Mouse (Mus musculus) Patski (cell line): ENCODE measurements around the gene Col23a1. TPM values are rescaled to one million over a fixed set of nuclear protein-coding genes. Genes with fewer than 3 reads are reported as not detected.

Source experiments
- ATAC-seq: fragments of 100-300 bp; one replicate; pipeline ENCODE4 v1.8.0; 2021
- CTCF ChIA-PET: fragments of 350-600 bp; sonication (Branson Sonifier 250); formaldehyde crosslinking; loops from one replicate; lab custom pipeline; 2022; ENCODE audit warnings: inconsistent platforms; lab: Charles Lee
- POLR2A ChIA-PET: fragments of 350-600 bp; sonication (Branson Sonifier 250); formaldehyde crosslinking; loops from one replicate; lab custom pipeline; 2022; ENCODE audit warnings: antibody characterized with exemption, inconsistent platforms; lab: Charles Lee
- DNase-seq: peaks from one replicate; pipeline ENCODE4 v3.0.0-alpha.2; 2011; ENCODE audit warnings: low read depth, low spot score
- H3K27me3 ChIP-seq: fragments of 371-371 bp; one replicate; pipeline ENCODE4 v1.5.1; 2021
- CTCF ChIP-seq: fragments of 100-300 bp; IDR thresholded peaks from one replicate; pipeline ENCODE4 v1.5.1; 2021
- in situ Hi-C: fragments of 300-500 bp; cut with MboI; formaldehyde crosslinking; loops from 3 replicates; pipeline ENCODE4 v1.11.1; 2018; ENCODE audit warnings: low pct_unique_long_range_greater_than_20kb, mixed read lengths
- polyA plus RNA-seq: library from polyadenylated mRNA; unstranded; gene quantifications from one replicate; pipeline ENCODE4 v1.2.3, GENCODE M21; 2021

The Col23a1 gene
- polyA plus RNA-seq, 1 experiment from 2014 or later = 3.5 TPM

- TF ChIP-seq CTCF = peak; percentile 93
- ATAC-seq = peak; percentile 65
- POLR2A ChIA-PET = no interaction called here
Observed at GRCm38 (mm10) chr11:51290066-51290955, 591 bp downstream of the Col23a1 start.

GRCm38 (mm10) chr11:51293956-51294530 is 4.3 kb downstream of the Col23a1 start:
- ATAC-seq (no peak), DNase-seq (no peak)
- ChIA-PET CTCF (interaction anchor here (1.5 kb wide), 2 partner anchors 241 to 246 kb away, joined by 3 to 6 read pairs; no protein-coding TSS in a partner anchor), POLR2A (no interaction called here)
- no peaks in the 10 kb centered on the region for H3K27me3 ChIP-seq
- no peak for TF ChIP-seq CTCF
- in situ Hi-C loops = loop anchor here (5.0 to 25.0 kb wide), 3 partner anchors 83 to 393 kb away; partner anchors contain the start of gene 0610009B22Rik

More at GRCm38 (mm10) chr11:51290066-51290955, 591 bp downstream of the Col23a1 start:
- CTCF ChIA-PET = interaction anchor here (0.8 to 2.5 kb wide), 11 partner anchors 9 to 255 kb away, joined by 3 to 18 read pairs (median 5); no protein-coding TSS in a partner anchor
- H3K27me3 ChIP-seq = no peaks in the 10 kb centered on the region
- in situ Hi-C loops = loop anchor here (5.0 to 25.0 kb wide), 3 partner anchors 87 to 397 kb away; partner anchors contain the start of gene 0610009B22Rik
- DNase-seq = no peak

- ChIA-PET CTCF (no interaction called here), POLR2A (no interaction called here)
- in situ Hi-C loops = loop anchor here (25.0 kb wide), 1 partner anchor 392 kb away; the partner anchor contains the start of gene 0610009B22Rik
- no peak for DNase-seq
- no peaks in the 10 kb centered on the region for H3K27me3 ChIP-seq
- no peak for ATAC-seq
- no peak for TF ChIP-seq CTCF
Observed at GRCm38 (mm10) chr11:51295742-51296141, 6.0 kb downstream of the Col23a1 start.

GRCm38 (mm10) chr11:51298691-51299090 is 9.0 kb downstream of the Col23a1 start:
- H3K27me3 ChIP-seq = no peaks in the 10 kb centered on the region
- CTCF ChIA-PET = interaction anchor here (1.8 to 3.4 kb wide), 2 partner anchors 9 to 241 kb away, joined by 5 to 13 read pairs; partner anchors contain the start of gene Col23a1
- in situ Hi-C loops = loop anchor here (25.0 kb wide), 1 partner anchor 389 kb away; the partner anchor contains the start of gene 0610009B22Rik
- DNase-seq (no peak), ATAC-seq (no peak)
- no peak for TF ChIP-seq CTCF
- POLR2A ChIA-PET = no interaction called here

- no peak for DNase-seq
- ChIA-PET CTCF (no interaction called here), POLR2A (no interaction called here)
- in situ Hi-C loops = no loop called here
- no peaks in the 10 kb centered on the region for H3K27me3 ChIP-seq
- ATAC-seq = no peak
- TF ChIP-seq CTCF = no peak
Observed at GRCm38 (mm10) chr11:51302396-51302795, 12.7 kb downstream of the Col23a1 start.

GRCm38 (mm10) chr11:51303981-51304553 is 14.3 kb downstream of the Col23a1 start:
- DNase-seq (no peak), ATAC-seq (no peak)
- no peak for TF ChIP-seq CTCF
- ChIA-PET CTCF (no interaction called here), POLR2A (no interaction called here)
- in situ Hi-C loops = no loop called here
- H3K27me3 ChIP-seq = no peaks in the 10 kb centered on the region

- H3K27me3 ChIP-seq = no peaks in the 10 kb centered on the region
- no peak for DNase-seq
- CTCF ChIA-PET = no interaction called here
- POLR2A ChIA-PET = interaction anchor here (0.7 kb wide), 1 partner anchor 79 kb away, joined by 7 read pairs; no protein-coding TSS in a partner anchor
- ATAC-seq = no peak
- in situ Hi-C loops = no loop called here
- no peak for TF ChIP-seq CTCF
Observed at GRCm38 (mm10) chr11:51308306-51308705, 18.6 kb downstream of the Col23a1 start.

GRCm38 (mm10) chr11:51311846-51312245 is 22.1 kb downstream of the Col23a1 start:
- DNase-seq = no peak
- CTCF ChIA-PET = no interaction called here
- no peak for ATAC-seq

GRCm38 (mm10) chr11:51315991-51316810 is 26.5 kb downstream of the Col23a1 start:
- POLR2A ChIA-PET = no interaction called here
- ATAC-seq (no peak), DNase-seq (no peak)
- in situ Hi-C loops = no loop called here
- H3K27me3 ChIP-seq = no peaks in the 10 kb centered on the region
- CTCF ChIA-PET = no interaction called here
- TF ChIP-seq CTCF = no peak

More at GRCm38 (mm10) chr11:51311846-51312245, 22.1 kb downstream of the Col23a1 start:
- in situ Hi-C loops = no loop called here
- no peaks in the 10 kb centered on the region for H3K27me3 ChIP-seq
- POLR2A ChIA-PET = no interaction called here
- no peak for TF ChIP-seq CTCF
